Mouse (Mus musculus): Measurements from ENCODE around the gene Mrps12.

The Mrps12 gene

DNA sequence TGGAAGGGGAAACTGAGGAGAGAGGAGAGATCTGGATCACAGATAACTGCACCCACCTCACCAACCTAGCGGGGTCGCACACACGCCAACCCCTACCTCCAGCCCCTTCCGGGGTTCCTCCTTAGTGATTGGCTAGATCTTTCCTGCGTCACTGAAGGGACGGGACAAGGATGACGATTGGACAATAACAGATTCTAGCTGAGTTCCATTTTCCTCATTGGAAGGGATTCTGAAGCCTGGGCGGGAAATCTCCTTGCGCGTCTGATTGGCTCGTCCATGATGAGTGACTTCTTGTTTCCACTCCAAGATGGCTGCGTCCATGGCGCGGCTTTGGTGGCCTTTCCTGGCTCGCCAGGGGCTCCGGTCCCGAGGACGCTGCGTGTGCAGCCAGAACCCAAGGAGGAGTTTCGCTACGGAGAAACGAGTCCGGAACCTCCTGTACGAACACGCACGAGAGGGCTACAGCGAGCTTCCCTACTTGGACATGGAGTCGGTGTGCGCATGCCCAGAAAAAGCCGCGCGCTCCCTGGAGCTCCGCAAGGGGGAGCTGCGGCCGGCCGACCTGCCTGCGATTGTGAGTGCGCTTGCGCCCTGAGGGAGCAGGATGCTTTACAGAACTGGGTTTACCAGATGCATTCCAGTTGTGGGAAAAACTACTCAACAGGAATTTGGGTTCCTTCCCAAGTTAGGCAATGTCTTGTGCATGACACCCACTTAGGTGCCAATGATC lies at the start of gene Mrps12, which contains the start of gene Sars2:
TSS of gene Mrps12 (minus strand) at position 112 of the 730 bp plus-strand sequence.
TSS of gene Sars2 (plus strand) at position 284 of the 730 bp plus-strand sequence.
- in situ Hi-C loops (cut with MboI; ENCODE audit: unreplicated experiment in 2 of 2) = loop anchor here in 1 of 2 experiments (25.0 kb wide), 1 partner anchor 305 kb away; the partner anchor contains the start of gene Gmfg

DNA sequence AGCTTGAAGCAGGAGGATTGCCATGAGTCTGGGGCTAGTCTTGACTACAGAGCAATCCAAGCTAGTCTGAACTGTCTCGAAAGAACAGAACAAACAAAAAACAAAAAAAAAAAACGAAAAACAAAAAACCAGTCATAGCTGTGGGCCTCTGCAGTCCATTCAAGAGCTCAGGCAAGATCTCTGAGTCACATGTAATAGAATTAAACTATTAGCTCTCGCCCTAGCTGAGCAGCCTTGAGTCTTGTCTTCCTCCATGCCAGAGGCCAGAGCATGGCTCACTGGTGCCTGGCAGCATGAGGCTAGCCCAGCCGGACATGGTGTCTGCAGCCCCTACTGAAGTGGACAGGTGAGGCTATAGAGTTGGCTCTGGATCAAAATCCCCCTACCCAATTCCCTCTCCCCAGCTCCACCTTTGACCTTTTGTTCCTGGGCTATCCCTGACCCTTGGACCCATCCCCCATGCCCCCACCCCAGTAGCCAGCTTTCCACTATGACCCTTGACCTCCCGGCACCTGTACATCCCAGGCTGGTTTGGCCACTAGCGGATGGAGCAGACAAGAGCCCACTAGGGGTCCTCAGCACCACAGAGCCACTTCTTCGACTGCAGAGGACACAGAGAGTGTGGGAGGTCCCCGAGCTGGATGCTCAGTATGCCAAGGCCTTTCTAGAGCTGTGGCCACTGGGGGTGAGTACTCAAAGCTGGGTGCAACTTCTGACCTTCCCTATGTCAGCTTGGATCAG lies 48.6 kb upstream of the Mrps12 start:
- in situ Hi-C loops (cut with MboI; ENCODE audit: unreplicated experiment in 2 of 2) = no loop called here

DNA sequence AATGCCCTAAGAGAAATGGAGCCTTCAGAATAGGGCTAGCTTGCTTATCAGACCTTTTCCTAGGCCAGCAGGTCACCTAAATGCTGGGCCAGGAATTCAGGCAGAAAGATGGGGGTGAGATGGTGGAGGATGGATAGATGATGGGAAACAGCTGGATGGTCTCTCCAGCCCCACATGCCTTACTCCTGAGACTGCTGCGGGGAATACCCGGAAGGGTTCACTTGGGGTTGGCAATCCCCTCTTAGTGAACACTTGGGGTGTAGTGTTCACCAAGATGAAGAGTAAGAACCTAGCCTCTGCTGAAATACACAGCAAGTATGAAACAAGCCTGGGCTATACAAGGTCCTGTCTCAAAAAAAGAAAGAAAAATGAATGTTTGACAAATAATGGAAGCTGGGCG lies 47.6 kb upstream of the Mrps12 start:
- in situ Hi-C loops (cut with MboI; ENCODE audit: unreplicated experiment in 2 of 2) = loop anchor here (5.0 to 10.0 kb wide), 2 partner anchors 246 to 253 kb away; no protein-coding TSS in a partner anchor

DNA sequence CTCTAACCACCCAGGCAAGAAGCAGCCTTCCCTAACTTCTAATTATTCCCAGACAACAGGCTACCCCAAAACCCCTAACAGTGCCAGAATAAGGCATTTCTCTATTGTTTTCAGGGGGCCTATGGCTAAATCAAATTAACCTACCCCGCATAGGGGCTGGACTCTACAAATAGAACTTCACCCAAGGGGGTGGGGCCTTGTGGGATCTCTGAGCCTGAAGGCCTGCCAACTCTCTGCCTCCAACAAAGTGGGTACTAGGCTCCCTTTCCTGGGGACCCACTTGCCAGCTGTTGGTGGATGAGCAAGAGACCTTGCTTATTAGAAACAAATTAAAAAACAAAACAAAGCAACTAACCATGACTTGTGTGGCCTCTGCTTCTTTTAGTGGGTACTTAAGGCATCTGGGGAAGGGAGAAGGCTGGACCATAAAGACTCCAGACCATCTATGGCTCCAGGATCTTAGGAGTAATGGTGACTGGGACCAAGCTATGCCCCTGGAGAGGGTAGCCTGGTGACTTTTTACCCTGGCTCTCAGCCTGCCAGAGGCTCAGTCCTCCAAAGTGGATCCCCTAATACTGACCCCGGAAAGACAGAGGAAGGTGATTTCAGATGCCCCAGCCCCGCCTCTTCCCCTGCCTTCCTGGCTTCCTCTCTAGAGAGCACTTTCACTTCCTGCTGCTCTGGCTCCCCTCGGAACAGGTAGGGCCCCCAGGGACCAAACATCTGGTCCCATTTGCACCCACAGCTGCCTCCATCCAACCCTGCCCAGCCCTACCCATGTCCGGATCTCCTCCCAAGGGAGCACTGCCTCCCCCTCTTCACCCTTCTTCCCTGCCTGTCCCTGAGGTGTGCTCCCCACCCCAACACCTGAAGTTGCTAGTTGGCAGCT lies 46.9 kb upstream of the Mrps12 start, which contains the start of gene Rinl:
TSS of gene Rinl (plus strand) at position 663 of the 889 bp plus-strand sequence.
- in situ Hi-C loops (cut with MboI; ENCODE audit: unreplicated experiment in 2 of 2) = loop anchor here (5.0 to 10.0 kb wide), 2 partner anchors 246 to 254 kb away; no protein-coding TSS in a partner anchor

DNA sequence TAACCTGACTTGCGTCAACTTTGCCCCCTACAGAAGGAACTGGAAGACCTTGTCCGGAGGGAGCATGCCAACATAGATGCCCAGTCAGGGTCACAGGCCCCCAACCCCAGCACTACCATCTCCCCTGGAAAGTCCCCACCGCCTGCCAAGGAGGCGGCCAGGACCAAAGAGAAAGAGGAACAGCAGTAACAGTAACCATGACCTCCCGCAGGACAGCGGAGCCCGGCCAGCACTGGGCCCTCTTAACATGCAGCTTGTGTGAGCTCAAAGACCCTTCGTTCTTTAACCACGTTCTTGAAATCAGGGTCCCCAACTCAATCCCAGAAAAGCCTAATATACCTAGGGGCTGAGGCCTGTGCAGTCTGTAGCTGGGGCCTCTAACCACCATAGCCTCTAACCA lies 46.3 kb upstream of the Mrps12 start:
- in situ Hi-C loops (cut with MboI; ENCODE audit: unreplicated experiment in 2 of 2) = loop anchor here (5.0 to 10.0 kb wide), 2 partner anchors 247 to 254 kb away; no protein-coding TSS in a partner anchor

DNA sequence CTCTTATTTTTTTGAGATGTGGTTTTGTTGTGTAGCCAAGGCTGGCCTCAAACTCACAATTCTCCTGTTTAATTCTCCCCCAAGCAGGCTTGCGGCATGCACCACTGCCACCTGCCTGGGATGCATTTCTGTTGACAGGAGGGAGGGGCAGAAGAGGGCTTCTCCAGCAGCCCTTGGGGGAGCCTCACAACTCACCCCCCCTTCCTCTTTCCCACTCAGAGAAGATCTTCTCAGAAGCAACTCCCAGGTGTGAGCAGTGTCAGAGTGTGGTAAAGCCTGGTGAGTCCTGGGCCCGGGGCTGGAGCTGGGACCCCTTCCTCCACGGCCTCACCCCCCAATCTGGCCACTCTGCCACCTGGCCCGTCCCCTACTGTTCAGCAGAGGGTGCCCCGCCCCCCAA lies 43.5 kb upstream of the Mrps12 start:
- in situ Hi-C loops (cut with MboI; ENCODE audit: unreplicated experiment in 2 of 2) = loop anchor here (5.0 to 10.0 kb wide), 2 partner anchors 250 to 257 kb away; no protein-coding TSS in a partner anchor

DNA sequence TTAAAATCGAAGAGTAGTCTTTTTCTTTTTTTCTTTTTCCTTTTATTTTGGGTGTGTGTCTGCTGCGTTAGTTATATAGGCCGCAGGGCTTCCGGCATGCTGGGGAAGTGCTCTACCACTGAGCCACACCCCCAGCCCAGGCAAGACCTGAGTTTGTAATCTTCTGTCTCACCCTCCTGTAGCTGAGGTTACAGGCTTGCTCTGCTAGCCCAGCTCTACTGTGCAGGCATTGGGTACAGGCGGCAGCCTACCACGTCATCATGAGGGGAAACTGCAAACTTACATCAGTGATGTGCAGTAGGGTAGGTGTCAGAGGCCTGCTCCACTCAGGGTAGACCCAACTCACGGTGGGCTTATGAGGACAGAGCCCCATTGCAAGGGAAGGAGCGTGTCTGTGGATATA lies 39.6 kb upstream of the Mrps12 start:
- in situ Hi-C loops (cut with MboI; ENCODE audit: unreplicated experiment in 2 of 2) = loop anchor here in 1 of 2 experiments (10.0 kb wide), 1 partner anchor 254 kb away; no protein-coding TSS in a partner anchor

DNA sequence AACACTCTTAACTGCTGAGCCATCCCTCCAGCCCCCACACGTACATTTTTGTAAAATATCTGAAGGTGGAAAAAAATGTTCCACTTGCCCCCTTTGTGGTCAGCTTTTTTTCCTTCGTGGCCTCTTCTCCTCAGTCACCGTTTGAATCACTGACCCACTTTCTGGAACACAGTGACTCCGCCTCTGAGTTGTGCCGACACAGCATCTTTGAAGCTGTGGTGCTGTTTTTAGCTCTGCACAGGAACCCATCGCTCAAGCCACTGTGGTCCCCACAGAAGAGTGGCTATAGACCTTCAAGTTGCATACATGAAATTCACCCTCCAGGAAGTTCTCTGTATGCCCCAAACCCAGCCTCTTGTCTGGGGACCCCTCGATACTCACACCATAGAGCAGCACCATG lies 39.2 kb upstream of the Mrps12 start:
- in situ Hi-C loops (cut with MboI; ENCODE audit: unreplicated experiment in 2 of 2) = loop anchor here in 1 of 2 experiments (10.0 kb wide), 1 partner anchor 254 kb away; no protein-coding TSS in a partner anchor

DNA sequence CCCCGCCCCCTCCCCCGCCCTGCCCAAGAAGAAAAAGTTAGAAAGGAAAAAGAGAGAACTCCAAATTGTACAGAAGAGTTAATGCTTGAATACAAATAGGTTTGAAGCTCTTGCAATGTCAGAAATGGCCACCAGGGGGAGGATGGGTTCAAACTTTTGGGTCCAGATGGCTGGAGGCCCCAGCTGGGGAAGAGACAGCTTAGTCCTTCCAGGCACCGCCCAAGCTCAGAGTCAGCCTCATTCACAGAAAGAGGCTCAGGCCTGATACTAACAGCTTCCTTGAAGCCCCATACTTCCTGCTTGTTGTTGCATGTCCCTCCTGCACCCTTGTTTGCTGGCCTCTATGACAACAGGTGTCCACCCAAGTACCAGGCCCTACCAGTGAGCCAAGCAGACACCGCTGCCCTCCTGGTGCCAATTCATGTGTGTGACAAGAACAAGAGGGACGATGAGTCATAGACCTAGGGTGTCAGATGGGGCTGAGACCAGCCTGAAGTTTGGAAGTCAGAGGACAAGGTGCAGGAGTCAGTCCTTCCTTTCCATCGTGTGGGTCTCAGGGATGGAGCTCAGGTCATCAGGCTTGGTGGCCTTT lies 38.5 kb upstream of the Mrps12 start:
- in situ Hi-C loops (cut with MboI; ENCODE audit: unreplicated experiment in 2 of 2) = loop anchor here in 1 of 2 experiments (10.0 kb wide), 1 partner anchor 255 kb away; no protein-coding TSS in a partner anchor

DNA sequence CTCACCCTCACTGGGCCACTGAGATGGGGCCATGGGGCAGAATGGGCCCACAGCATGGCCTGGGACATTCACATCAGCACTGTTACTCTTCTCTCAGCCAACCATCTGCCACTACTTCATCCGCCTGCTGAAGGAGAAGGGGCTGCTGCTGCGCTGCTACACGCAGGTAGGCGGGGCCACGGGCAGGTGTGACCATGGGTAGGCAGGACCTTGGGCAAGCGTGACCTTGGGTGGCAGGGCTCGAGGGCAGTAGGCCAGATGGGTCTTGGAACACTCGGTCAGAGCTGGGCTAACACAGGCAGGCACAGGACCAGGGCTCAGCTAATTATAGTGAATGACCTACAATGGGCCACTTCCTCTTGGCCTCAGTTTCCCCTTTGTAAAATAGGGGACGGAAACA lies 37.2 kb upstream of the Mrps12 start:
- in situ Hi-C loops (cut with MboI; ENCODE audit: unreplicated experiment in 2 of 2) = no loop called here

DNA sequence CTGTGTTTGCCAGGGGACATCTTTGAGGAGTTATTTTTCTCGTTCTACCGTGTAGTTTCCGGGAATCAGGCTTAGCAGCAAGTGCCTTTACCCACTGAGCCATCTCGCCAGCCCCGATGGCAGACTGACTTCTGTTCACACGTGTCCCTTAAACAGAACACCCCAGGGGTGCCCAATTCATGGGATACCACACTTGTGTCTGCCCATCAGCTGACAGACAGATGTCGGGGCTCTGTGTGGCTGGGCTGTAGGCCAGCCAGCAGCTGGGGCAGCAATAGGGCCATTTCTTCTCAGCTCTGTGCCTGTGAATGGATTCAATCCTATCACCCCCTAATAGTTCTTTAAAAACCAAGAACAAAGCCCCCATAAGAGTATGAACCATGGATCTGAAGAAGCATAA lies 33.5 kb upstream of the Mrps12 start:
- in situ Hi-C loops (cut with MboI; ENCODE audit: unreplicated experiment in 2 of 2) = no loop called here

DNA sequence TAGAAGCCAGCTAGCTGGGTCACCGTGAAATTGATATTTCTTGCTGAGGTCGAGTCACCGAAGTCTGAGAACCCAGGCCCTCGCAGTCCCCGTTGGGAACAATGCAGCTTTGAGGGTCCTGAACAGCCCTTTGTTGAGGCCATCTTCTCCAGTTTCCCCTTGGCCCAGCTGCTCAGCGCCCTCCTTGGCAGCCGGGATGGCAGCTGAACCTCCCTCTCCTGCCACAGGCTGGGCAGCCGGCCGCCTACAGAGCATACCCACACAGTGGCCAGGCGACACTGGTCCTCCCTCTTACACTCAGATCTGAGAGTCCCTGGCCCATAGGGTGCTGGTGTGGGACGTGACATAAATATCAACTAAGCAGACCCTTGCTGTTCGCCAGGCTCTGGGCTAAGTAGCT lies 32.5 kb upstream of the Mrps12 start:
- in situ Hi-C loops (cut with MboI; ENCODE audit: unreplicated experiment in 2 of 2) = loop anchor here in 1 of 2 experiments (25.0 kb wide), 1 partner anchor 538 kb away; the partner anchor contains the start of gene Dpf1

DNA sequence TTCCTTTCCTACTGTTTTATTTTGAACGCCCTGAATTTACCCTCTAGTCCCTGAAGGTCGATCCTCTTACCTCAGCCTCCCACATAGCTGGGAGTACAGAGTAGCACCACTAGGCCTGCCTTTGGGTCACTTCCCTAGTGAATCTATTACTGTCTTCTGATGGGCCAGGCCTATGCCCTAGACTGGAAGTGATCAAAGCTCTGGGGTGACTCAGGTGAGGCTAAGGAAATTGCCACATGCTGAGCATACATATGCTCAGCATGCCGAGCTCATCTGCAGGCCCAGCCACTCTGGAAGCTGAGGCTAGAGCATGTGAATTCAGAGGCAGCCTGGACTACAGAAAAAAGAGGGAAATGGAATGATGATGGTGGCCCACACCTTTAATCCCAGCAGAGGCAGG lies 31.5 kb upstream of the Mrps12 start:
- in situ Hi-C loops (cut with MboI; ENCODE audit: unreplicated experiment in 2 of 2) = loop anchor here in 1 of 2 experiments (25.0 kb wide), 1 partner anchor 539 kb away; the partner anchor contains the start of gene Dpf1

DNA sequence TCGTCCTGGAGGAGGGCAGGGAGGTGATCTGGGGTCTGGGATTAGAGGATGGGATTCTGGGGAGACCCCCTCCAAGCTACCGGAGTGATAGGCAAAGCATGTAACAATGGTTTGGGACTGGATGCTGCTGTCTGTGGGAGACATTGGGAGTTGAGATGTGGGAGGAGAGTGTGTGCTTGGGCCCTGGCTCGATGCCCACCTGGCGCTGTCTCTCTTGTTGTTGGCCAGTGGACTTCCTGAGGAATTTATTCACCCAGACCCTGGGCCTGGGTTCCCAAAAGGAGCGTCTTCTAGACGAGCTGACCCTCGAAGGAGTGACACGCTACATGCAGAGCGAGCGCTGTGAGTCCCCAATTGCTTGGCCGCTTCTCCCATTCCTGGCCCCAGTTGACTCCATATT lies 30.2 kb upstream of the Mrps12 start:
- in situ Hi-C loops (cut with MboI; ENCODE audit: unreplicated experiment in 2 of 2) = loop anchor here in 1 of 2 experiments (25.0 kb wide), 1 partner anchor 540 kb away; the partner anchor contains the start of gene Dpf1

DNA sequence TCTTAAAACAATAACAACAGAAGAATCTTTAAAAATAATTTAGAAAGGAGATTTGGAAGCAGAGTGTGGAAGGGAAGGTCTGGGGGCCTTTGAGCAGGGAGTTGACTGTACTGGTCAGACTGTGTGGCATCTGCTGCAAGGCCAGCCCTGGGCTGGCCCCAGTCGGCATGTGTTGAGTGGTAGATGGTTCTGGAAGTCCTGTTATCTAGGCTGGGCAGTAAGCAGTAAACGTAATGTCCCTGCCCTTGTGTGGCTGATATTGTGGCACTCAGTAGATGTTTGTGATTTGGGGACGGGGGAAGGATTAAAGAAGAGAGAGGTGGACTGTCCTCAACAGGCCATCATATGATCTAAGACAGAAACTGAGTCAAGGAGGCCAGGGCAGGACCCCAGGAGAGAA lies 28.7 kb upstream of the Mrps12 start:
- in situ Hi-C loops (cut with MboI; ENCODE audit: unreplicated experiment in 2 of 2) = loop anchor here in 1 of 2 experiments (25.0 kb wide), 1 partner anchor 542 kb away; the partner anchor contains the start of gene Dpf1

DNA sequence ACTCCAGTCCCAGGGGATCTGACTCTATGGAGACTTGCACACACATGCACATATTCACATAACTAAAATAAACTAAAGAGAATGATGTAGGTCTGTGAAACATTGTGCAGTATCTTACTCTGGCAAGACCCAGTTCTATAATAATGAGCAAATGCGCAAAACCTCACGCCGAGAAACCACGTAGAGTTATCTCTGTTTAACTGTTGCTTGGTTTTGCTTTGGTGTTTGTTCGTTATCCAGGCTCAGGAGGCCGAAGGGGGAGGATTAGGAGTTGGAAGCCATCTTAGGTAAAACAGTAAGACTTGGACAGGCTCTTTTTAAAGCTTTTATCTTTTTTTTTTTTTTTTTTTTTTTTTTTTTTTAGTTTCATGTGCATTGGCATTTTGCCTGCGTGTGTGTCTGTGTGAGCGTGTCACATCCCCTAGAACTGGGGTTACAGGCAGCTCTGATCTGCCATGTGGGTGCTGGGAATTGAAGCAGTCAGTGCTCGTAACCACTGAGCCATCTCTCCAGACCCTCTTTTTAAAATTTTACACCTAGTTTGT lies 27.9 kb upstream of the Mrps12 start:
- in situ Hi-C loops (cut with MboI; ENCODE audit: unreplicated experiment in 2 of 2) = loop anchor here in 1 of 2 experiments (25.0 kb wide), 1 partner anchor 543 kb away; the partner anchor contains the start of gene Dpf1

DNA sequence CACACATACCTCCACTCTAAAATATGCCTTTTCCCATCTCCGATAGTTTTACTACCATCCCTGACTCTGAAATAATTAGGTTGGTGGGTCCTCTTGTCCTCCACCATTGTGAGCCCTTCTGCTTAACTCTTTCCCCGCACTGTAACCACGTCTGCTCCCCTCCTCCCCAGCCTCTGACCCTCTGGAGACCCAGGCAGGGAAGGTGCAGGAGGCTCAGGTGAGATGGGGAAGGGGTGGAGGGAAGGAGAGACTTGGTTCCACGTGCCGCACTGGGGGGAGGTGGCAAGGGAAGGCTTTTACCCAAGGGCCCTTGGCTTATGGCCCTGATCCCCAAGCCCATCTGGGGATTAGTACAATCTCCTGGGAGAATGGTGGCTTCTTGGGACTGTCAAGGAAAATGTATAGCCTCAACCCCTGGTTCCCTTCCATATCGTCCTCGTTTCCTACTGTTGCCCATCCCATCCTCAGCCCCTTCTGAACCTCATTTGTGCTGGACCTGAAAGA lies 25.9 kb upstream of the Mrps12 start, which contains the start of gene Nfkbib:
TSS of gene Nfkbib (minus strand) at position 51 of the 504 bp plus-strand sequence.
- in situ Hi-C loops (cut with MboI; ENCODE audit: unreplicated experiment in 2 of 2) = loop anchor here in 1 of 2 experiments (25.0 kb wide), 1 partner anchor 545 kb away; the partner anchor contains the start of gene Dpf1

DNA sequence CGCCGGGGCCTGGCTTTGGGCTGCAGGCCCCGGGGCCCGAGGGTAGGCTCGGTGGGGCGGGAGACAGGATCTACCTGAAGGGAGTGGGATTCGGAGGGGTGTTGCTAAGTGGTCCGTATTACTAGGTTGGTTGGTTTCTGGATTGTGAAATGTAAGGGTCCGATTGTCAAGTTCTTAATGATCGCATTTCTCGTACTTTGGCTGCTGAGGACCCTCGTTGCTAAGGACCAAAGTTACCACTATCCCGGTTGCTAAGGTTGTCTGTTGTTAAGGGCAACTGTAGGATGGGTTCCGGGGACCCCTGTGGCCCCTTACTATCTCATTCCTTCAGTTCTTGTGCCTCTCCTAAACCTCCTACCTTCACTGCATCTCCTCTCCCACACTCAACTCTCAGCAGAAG lies 25.3 kb upstream of the Mrps12 start:
- in situ Hi-C loops (cut with MboI; ENCODE audit: unreplicated experiment in 2 of 2) = loop anchor here in 1 of 2 experiments (25.0 kb wide), 1 partner anchor 545 kb away; the partner anchor contains the start of gene Dpf1
